Mouse (Mus musculus): ENCODE data around the gene Ptpn5.

Gene Ptpn5

GRCm38 (mm10) chr7:47111121-47111520, 22.4 kb downstream of the Ptpn5 start:
- no peak for DNase-seq (ENCODE audit: low read depth)

GRCm38 (mm10) chr7:47110511-47110910, 23.0 kb downstream of the Ptpn5 start:
- DNase-seq (ENCODE audit: low read depth), result peak; percentile 54

- no peak for DNase-seq (ENCODE audit: low read depth)
Measured at GRCm38 (mm10) chr7:47108779-47109189, 24.7 kb downstream of the Ptpn5 start.

GRCm38 (mm10) chr7:47106949-47107348, 26.5 kb downstream of the Ptpn5 start:
- no peak for DNase-seq (ENCODE audit: low read depth)

GRCm38 (mm10) chr7:47103671-47104414, 29.6 kb downstream of the Ptpn5 start:
- no peak for DNase-seq (ENCODE audit: low read depth)

- DNase-seq (ENCODE audit: low read depth), result no peak
Measured at GRCm38 (mm10) chr7:47102970-47103369, 30.5 kb downstream of the Ptpn5 start.

GRCm38 (mm10) chr7:47100615-47101014, 32.9 kb downstream of the Ptpn5 start:
- no peak for DNase-seq (ENCODE audit: low read depth)

- DNase-seq (ENCODE audit: low read depth), result no peak
Measured at GRCm38 (mm10) chr7:47099306-47099705, 34.2 kb downstream of the Ptpn5 start.

- DNase-seq (ENCODE audit: low read depth), result no peak
Measured at GRCm38 (mm10) chr7:47098044-47098443, 35.4 kb downstream of the Ptpn5 start.

GRCm38 (mm10) chr7:47094969-47095368, 38.5 kb downstream of the Ptpn5 start:
- no peak for DNase-seq (ENCODE audit: low read depth)

- DNase-seq (ENCODE audit: low read depth), result no peak
Measured at GRCm38 (mm10) chr7:47093935-47094334, 39.5 kb downstream of the Ptpn5 start.

GRCm38 (mm10) chr7:47085075-47085474, 48.4 kb downstream of the Ptpn5 start:
- DNase-seq (ENCODE audit: low read depth), result no peak

GRCm38 (mm10) chr7:47081277-47081676, 52.2 kb downstream of the Ptpn5 start:
- DNase-seq (ENCODE audit: low read depth), result peak; percentile 36

GRCm38 (mm10) chr7:47080868-47081267, 52.6 kb downstream of the Ptpn5 start:
- no peak for DNase-seq (ENCODE audit: low read depth)

GRCm38 (mm10) chr7:47077451-47077850, 56.0 kb downstream of the Ptpn5 start:
- no peak for DNase-seq (ENCODE audit: low read depth)

- no peak for DNase-seq (ENCODE audit: low read depth)
Measured at GRCm38 (mm10) chr7:47076729-47077128, 56.8 kb downstream of the Ptpn5 start.

GRCm38 (mm10) chr7:47076193-47076592, 57.3 kb downstream of the Ptpn5 start:
- DNase-seq (ENCODE audit: low read depth), result no peak

GRCm38 (mm10) chr7:47073536-47074521, 59.7 kb downstream of the Ptpn5 start:
- no peak for DNase-seq (ENCODE audit: low read depth)

GRCm38 (mm10) chr7:47072551-47072950, 60.9 kb downstream of the Ptpn5 start:
- DNase-seq (ENCODE audit: low read depth), result no peak

GRCm38 (mm10) chr7:47067879-47068278, 65.6 kb downstream of the Ptpn5 start:
- DNase-seq (ENCODE audit: low read depth), result no peak

- DNase-seq (ENCODE audit: low read depth), result no peak
Measured at GRCm38 (mm10) chr7:47066942-47067341, 66.5 kb downstream of the Ptpn5 start.

- no peak for DNase-seq (ENCODE audit: low read depth)
Measured at GRCm38 (mm10) chr7:47061560-47061959, 71.9 kb downstream of the Ptpn5 start.

- no peak for DNase-seq (ENCODE audit: low read depth)
Measured at GRCm38 (mm10) chr7:47059339-47059738, 74.1 kb downstream of the Ptpn5 start.

Measured in fibroblast of lung, adult 2 months (primary cell).